Mouse (Mus musculus) hindbrain, embryonic 15.5 days (tissue): ENCODE results near the gene Ddx43. TPM values are rescaled to one million over a fixed set of nuclear protein-coding genes. Genes with fewer than 3 reads are reported as not detected.
"Not testable (repeated sequence)": the region's sequence is repeated elsewhere in the genome, so short reads cannot be mapped to it uniquely, and the experiment has no call there.

Source experiments
- ATAC-seq: fragments of 200-750 bp; cut with Nextera tagmentation; 2 replicates; pipeline ENCODE4 v1.8.0; 2017; ENCODE audit warnings: low read depth, moderate number of reproducible peaks, moderate TSS enrichment; ENCODE audit not compliant: low FRiP score
- H3K27ac ChIP-seq: fragments of 300-500 bp; sonication (generic); replicated peaks from 2 replicates; pipeline ENCODE4 v1.5.1; 2015; ENCODE audit warnings: mild to moderate bottlenecking, inconsistent platforms
- H3K27me3 ChIP-seq: fragments of 300-500 bp; sonication (generic); 2 replicates; pipeline ENCODE4 v1.6.1; 2015; ENCODE audit warnings: control low read depth, inconsistent platforms
- H3K36me3 ChIP-seq: fragments of 300-500 bp; sonication (generic); 2 replicates; pipeline ENCODE4 v1.6.1; 2015; ENCODE audit warnings: control low read depth, inconsistent platforms
- H3K4me1 ChIP-seq: fragments of 300-500 bp; sonication (generic); replicated peaks from 2 replicates; pipeline ENCODE4 v1.6.1; 2015; ENCODE audit warnings: control low read depth, inconsistent platforms
- H3K4me2 ChIP-seq: fragments of 300-500 bp; sonication (generic); 2 replicates; pipeline ENCODE4 v1.6.1; 2015; ENCODE audit warnings: moderate library complexity, mild to moderate bottlenecking, inconsistent platforms
- H3K4me3 ChIP-seq: fragments of 300-500 bp; sonication (generic); 2 replicates; pipeline ENCODE4 v1.5.1; 2015; ENCODE audit warnings: mild to moderate bottlenecking, inconsistent platforms
- H3K9ac ChIP-seq: fragments of 300-500 bp; sonication (generic); 2 replicates; pipeline ENCODE4 v1.6.1; 2015; ENCODE audit warnings: inconsistent platforms
- H3K9me3 ChIP-seq: fragments of 300-500 bp; sonication (generic); 2 replicates; pipeline ENCODE4 v1.6.1; 2016; ENCODE audit warnings: control low read depth, inconsistent platforms
- WGBS: fragments of 180-500 bp; shearing (Covaris S2); methylation state at CpG from one replicate; pipeline ENCODE4 v1.1.7; 2015; 5-methylcytosine and 5-hydroxymethylcytosine counted together
- polyA plus RNA-seq: library from polyadenylated mRNA; unstranded; fragments of >200 nt; fragmentation: Nextera tagmentation; extraction: Ambion mirVana; gene quantifications from 2 replicates; pipeline ENCODE4 v1.2.1, GENCODE M21; 2015

The Ddx43 gene
- polyA plus RNA-seq = 0.34 and 0.47 TPM in 2 replicates

DNA sequence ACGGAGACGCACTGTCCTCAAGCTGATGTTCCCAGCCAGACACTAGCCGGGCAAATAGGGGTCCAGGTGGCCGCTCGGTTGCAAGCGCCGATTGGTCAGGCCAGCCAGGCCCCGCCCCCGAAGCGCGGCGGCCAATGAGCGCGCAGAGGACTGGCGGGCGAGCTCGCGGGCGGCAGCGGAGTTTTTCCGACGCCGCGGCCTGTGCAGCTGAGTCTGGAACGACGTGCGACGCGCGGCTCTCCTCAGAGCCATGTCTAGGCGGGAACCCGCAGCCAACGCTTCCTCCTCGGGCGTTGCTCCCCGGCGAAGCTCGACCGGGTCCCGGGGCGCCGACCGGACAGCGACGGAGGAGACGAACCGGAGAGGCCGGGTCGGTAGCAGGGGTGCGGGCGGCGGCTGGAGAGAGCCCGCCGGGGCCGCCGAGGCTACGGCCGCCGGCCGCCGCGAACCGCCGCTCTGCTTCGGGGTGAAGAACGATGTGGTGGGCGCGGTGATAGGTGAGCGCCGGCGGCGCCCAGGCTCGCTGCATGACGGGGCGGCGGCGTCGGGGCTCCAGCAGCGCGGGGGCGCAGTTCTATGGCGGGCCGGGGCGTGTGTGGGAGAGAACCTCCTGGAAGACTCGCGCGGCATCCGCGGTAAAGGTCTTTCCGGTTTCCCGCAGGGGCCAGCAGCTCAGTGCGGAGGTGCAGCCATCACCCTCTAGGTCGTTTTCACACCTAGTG, at the start of gene Ddx43:
Ddx43 (plus strand) TSS at position 148 of the 722 bp plus-strand sequence.
- Histone ChIP-seq H3K27me3 (peaks cover 55% of the 10 kb centered on the region), H3K4me2 (peak within 1 kb of the TSS; percentile 77), H3K27ac (no peak within 1 kb of the TSS), H3K4me3 (peak within 1 kb of the TSS; percentile 50), H3K4me1 (peaks cover 12% of the 10 kb centered on the region), H3K9ac (peak within 1 kb of the TSS; percentile 9; the same call in 1 of the 2 replicates), H3K9me3 (no peaks in the 10 kb centered on the region), H3K36me3 (no peaks in the 10 kb centered on the region)
- 4% methylated on average over 83 of the region's 93 CpGs for WGBS
- ATAC-seq = peak; percentile 98

GRCm38 (mm10) chr9:78347004-78347403, 48.6 kb upstream of the Ddx43 start:
- 74% methylated on average over 3 of the region's 3 CpGs for WGBS
- no peak overlapping the region for H3K27ac ChIP-seq
- ATAC-seq = no peak

GRCm38 (mm10) chr9:78348206-78349004, 47.2 kb upstream of the Ddx43 start:
- WGBS = 75% methylated on average over 6 of the region's 6 CpGs
- H3K4me3 ChIP-seq, H3K36me3 ChIP-seq, H3K27ac ChIP-seq, H3K9ac ChIP-seq, ATAC-seq, H3K4me1 ChIP-seq, H3K27me3 ChIP-seq, H3K4me2 ChIP-seq, H3K9me3 ChIP-seq: not testable (repeated sequence)

More at GRCm38 (mm10) chr9:78347004-78347403, 48.6 kb upstream of the Ddx43 start:
- no peak overlapping the region for H3K4me2 ChIP-seq
- no peaks in the 10 kb centered on the region for H3K9me3 ChIP-seq
- no peaks in the 10 kb centered on the region for H3K4me1 ChIP-seq
- H3K27me3 ChIP-seq = no peaks in the 10 kb centered on the region
- H3K4me3 ChIP-seq = no peak overlapping the region
- no peaks in the 10 kb centered on the region for H3K36me3 ChIP-seq
- H3K9ac ChIP-seq = no peak overlapping the region

- 90% methylated on average over 3 of the region's 3 CpGs for WGBS
- not testable (repeated sequence) for H3K9ac ChIP-seq, H3K9me3 ChIP-seq, H3K4me3 ChIP-seq, H3K4me2 ChIP-seq, H3K27me3 ChIP-seq, H3K27ac ChIP-seq, ATAC-seq, H3K36me3 ChIP-seq, H3K4me1 ChIP-seq
Measured at GRCm38 (mm10) chr9:78349141-78349540, 46.4 kb upstream of the Ddx43 start.

DNA sequence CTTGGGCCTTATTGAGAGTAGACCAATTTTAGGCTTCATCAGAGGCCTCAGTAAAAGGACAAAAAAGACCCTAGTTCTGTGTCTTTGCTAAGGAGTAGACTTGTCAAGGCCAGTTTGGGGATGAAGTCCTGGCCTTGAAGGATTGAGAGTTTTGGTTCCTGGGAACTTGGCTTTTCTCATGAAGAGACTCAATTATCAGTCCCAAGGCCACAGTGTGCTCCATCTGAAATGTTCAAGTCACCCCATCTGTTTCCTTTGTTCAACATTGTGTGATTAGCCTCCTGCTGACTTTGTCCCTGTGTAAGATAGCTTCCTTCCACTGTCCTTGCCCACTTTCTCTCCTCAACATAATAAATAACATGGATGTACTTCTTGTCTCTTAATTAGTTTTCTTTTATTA, 45.6 kb upstream of the Ddx43 start:
- not testable (repeated sequence) for H3K36me3 ChIP-seq, H3K9ac ChIP-seq, H3K4me2 ChIP-seq, H3K4me3 ChIP-seq, H3K27me3 ChIP-seq, H3K9me3 ChIP-seq, H3K27ac ChIP-seq, H3K4me1 ChIP-seq, ATAC-seq

DNA sequence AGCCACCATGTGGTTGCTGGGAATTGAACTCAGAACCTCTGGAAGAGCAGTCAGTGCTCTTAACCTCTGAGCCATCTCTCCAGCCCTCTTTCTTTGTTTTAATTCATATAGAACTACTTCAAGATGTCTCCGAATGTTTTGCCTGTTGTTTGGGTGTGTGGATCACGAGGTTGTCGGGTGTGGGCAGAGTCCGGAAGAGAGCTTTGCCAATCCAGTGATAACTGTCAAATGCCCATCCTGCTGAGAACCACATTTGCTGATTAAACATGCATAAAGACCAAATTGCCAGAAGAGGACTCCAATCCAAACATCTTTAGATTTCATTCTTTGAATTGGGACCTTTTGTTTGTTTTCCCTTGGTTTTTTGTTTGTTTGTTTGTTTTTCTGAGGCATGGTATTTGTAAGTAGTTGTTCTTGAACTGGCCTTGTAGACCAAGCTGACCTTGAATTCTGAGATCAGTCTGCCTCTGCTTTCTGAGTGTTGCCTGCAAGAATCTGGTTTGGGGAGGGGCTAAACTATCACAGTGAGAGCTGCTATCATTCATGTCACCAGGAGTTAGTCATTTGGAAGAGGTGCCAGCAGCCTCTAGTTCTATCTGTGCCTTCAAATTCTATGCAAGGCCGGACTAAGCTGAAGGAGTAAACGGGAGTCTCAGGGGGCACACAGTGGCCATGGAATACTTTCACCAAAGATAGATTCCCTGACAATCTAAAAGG, 43.9 kb upstream of the Ddx43 start:
- H3K27me3 ChIP-seq = no peaks in the 10 kb centered on the region
- no peaks in the 10 kb centered on the region for H3K9me3 ChIP-seq
- no peak overlapping the region for H3K9ac ChIP-seq
- no peaks in the 10 kb centered on the region for H3K4me1 ChIP-seq
- H3K27ac ChIP-seq = no peak overlapping the region
- no peak overlapping the region for H3K4me2 ChIP-seq
- no peaks in the 10 kb centered on the region for H3K36me3 ChIP-seq
- WGBS = 85% methylated on average over 6 of the region's 6 CpGs
- no peak overlapping the region for H3K4me3 ChIP-seq
- ATAC-seq = no peak

GRCm38 (mm10) chr9:78354665-78355578, 40.7 kb upstream of the Ddx43 start:
- 80% methylated on average over 11 of the region's 11 CpGs for WGBS

GRCm38 (mm10) chr9:78355611-78356010, 40.0 kb upstream of the Ddx43 start, which contains the start of gene Gsta2:
Gene Gsta2, minus strand, starts transcription at chr9:78355788.
- no peak within 1 kb of the TSS for H3K9ac ChIP-seq
- 89% methylated on average over 8 of the region's 8 CpGs for WGBS
- H3K4me1 ChIP-seq = no peaks in the 10 kb centered on the region
- H3K36me3 ChIP-seq = no peaks in the 10 kb centered on the region
- no peak within 1 kb of the TSS for H3K4me2 ChIP-seq
- no peaks in the 10 kb centered on the region for H3K27me3 ChIP-seq
- no peaks in the 10 kb centered on the region for H3K9me3 ChIP-seq
- no peak within 1 kb of the TSS for H3K4me3 ChIP-seq
- ATAC-seq = no peak
- no peak within 1 kb of the TSS for H3K27ac ChIP-seq

More at GRCm38 (mm10) chr9:78354665-78355578, 40.7 kb upstream of the Ddx43 start:
- Histone ChIP-seq H3K9me3 (no peaks in the 10 kb centered on the region), H3K4me3 (no peak overlapping the region), H3K27me3 (no peaks in the 10 kb centered on the region), H3K9ac (no peak overlapping the region), H3K27ac (no peak overlapping the region), H3K4me2 (no peak overlapping the region), H3K4me1 (no peaks in the 10 kb centered on the region), H3K36me3 (no peaks in the 10 kb centered on the region)
- ATAC-seq = no peak

GRCm38 (mm10) chr9:78358053-78358452, 37.5 kb upstream of the Ddx43 start:
- Histone ChIP-seq H3K4me2 (no peak overlapping the region), H3K27me3 (no peaks in the 10 kb centered on the region), H3K4me1 (no peaks in the 10 kb centered on the region), H3K4me3 (no peak overlapping the region), H3K9ac (no peak overlapping the region), H3K27ac (no peak overlapping the region), H3K36me3 (no peaks in the 10 kb centered on the region), H3K9me3 (no peaks in the 10 kb centered on the region)
- 0 out of 2 replicates have a peak, but pooled peaks have one; percentile 48 for ATAC-seq
- WGBS = 19% methylated on average over 9 of the region's 9 CpGs

DNA sequence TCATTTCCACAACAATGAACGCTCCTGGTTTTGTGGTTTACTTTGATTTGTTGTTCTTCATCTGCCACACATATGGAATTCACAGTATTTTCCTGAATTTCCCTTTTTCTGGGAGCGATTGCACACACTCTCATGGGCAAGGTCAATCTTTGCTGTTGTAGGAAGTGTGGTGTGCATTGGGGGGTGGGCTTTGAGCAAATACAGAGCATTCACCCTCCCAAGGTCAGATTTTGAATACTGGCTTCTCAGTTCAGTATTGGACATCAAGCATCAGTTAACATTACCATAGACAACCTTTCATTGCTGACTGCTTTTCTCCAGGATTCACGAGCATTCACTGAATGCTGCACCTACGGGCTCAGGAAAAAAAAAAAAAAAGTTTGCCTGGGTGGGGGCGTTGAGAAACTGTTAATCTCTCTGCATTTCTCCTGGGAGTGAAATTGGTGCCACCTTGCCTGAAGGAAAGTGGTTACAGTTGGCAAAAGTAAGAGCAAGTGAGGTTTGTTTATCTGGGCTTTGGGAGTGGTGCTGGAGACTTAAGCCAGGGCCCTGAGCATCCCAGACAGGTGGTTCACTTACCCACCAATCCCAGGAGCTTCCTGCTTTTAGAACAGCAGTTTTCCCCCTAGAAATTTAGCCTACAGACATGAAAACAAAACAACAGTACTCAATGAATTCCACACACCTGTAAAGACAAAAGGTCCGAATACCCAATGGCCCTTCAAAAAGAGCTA, 35.7 kb upstream of the Ddx43 start:
- no peak overlapping the region for H3K4me3 ChIP-seq
- no peaks in the 10 kb centered on the region for H3K4me1 ChIP-seq
- no peak overlapping the region for H3K9ac ChIP-seq
- H3K27me3 ChIP-seq = no peaks in the 10 kb centered on the region
- no peak overlapping the region for H3K4me2 ChIP-seq
- WGBS = 81% methylated on average over 6 of the region's 6 CpGs
- ATAC-seq = no peak
- no peaks in the 10 kb centered on the region for H3K9me3 ChIP-seq
- no peak overlapping the region for H3K27ac ChIP-seq
- H3K36me3 ChIP-seq = no peaks in the 10 kb centered on the region

- H3K4me2 ChIP-seq = no peak overlapping the region
- no peaks in the 10 kb centered on the region for H3K36me3 ChIP-seq
- no peaks in the 10 kb centered on the region for H3K9me3 ChIP-seq
- H3K9ac ChIP-seq = no peak overlapping the region
- H3K27ac ChIP-seq = no peak overlapping the region
- no peak overlapping the region for H3K4me3 ChIP-seq
- no peaks in the 10 kb centered on the region for H3K27me3 ChIP-seq
- H3K4me1 ChIP-seq = no peaks in the 10 kb centered on the region
- no peak for ATAC-seq
- 52% methylated on average over 2 of the region's 2 CpGs for WGBS
Measured at GRCm38 (mm10) chr9:78360484-78360872, 35.1 kb upstream of the Ddx43 start.
